Mouse (Mus musculus) left cerebral cortex, postnatal 4 days (tissue): Measurements from ENCODE around the gene Gm45234. TPM values are rescaled to one million over a fixed set of nuclear protein-coding genes. Genes with fewer than 3 reads are reported as not detected.

Experiments used
- microRNA-seq: library from miRNA; unstranded; fragments of <30 nt; microRNA quantifications from one replicate; pipeline ENCODE4 v1.2.0, GENCODE M21; 2022
- total RNA-seq, 2 experiments: library from RNA; stranded (reverse); gene quantifications; 2 replicates each; pipeline ENCODE4 v1.2.3; 2021

Gm45234 gene
- total RNA-seq, 2 experiments from 2014 or later = not detected

Small RNAs within 50 kb of the gene (microRNA-seq; reads per million reads assigned to microRNA genes)
- gene Mir141 = 30.1 reads per million, percentile 40 among the genes with 10 or more reads in this experiment
- gene Mir200c = 594 reads per million, percentile 71 among the genes with 10 or more reads in this experiment

Other genes starting within 250 kb of the Gm45234 start
- under 1 TPM; 0.38 to 0.62 TPM for gene C1ra, start 243.6 kb downstream of the Gm45234 start, total RNA-seq
- gene C1s1, start 213.7 kb downstream of the Gm45234 start, total RNA-seq = 1 to 10 TPM in 1 of 2 experiments, under 1 TPM in 1; 0.28 to 1.1 TPM
- gene C1rb, start 185.7 kb downstream of the Gm45234 start, total RNA-seq = not detected
- 1 to 10 TPM in 1 of 2 experiments, under 1 TPM in 1; 0.28 to 1.0 TPM for gene C1s2, start 119.9 kb downstream of the Gm45234 start, total RNA-seq
- gene Lpcat3, start 93.0 kb downstream of the Gm45234 start, total RNA-seq = 10 to 100 TPM; 36.9 to 39.8 TPM
- 10 to 100 TPM; 56.7 to 56.9 TPM for gene Emg1, start 43.8 kb downstream of the Gm45234 start, total RNA-seq
- gene Phb2, start 43.7 kb downstream of the Gm45234 start, total RNA-seq = 100 to 1,000 TPM; 169 to 170 TPM
- 1 to 10 TPM; 3.3 to 9.2 TPM for gene Ptpn6, start 17.3 kb downstream of the Gm45234 start, total RNA-seq
- gene Grcc10, start 14.6 kb downstream of the Gm45234 start, total RNA-seq = 100 to 1,000 TPM; 334 to 350 TPM
- gene Atn1, start 503 bp upstream of the Gm45234 start, total RNA-seq = 100 to 1,000 TPM; 174 to 180 TPM
- 100 to 1,000 TPM; 190 to 217 TPM for gene Eno2, start 13.7 kb upstream of the Gm45234 start, total RNA-seq
- 1 to 10 TPM; 2.1 to 4.3 TPM for gene Lrrc23, start 23.7 kb upstream of the Gm45234 start, total RNA-seq
- 1 to 10 TPM; 4.1 TPM for gene Spsb2, start 52.6 kb upstream of the Gm45234 start, total RNA-seq
- gene Tpi1, start 58.3 kb upstream of the Gm45234 start, total RNA-seq = 100 to 1,000 TPM; 275 to 296 TPM
- gene Usp5, start 73.5 kb upstream of the Gm45234 start, total RNA-seq = 100 to 1,000 TPM; 192 to 202 TPM
- 10 to 100 TPM in 1 of 2 experiments, 1 to 10 TPM in 1; 6.9 to 10.8 TPM for gene Cdca3, start 73.5 kb upstream of the Gm45234 start, total RNA-seq
- gene Gnb3, start 84.3 kb upstream of the Gm45234 start, total RNA-seq = under 1 TPM; 0.32 to 0.46 TPM
- 10 to 100 TPM; 55.9 to 56.1 TPM for gene P3h3, start 101.7 kb upstream of the Gm45234 start, total RNA-seq
- 100 to 1,000 TPM; 145 to 164 TPM for gene Gpr162, start 108.0 kb upstream of the Gm45234 start, total RNA-seq
- gene Cd4, start 132.2 kb upstream of the Gm45234 start, total RNA-seq = 1 to 10 TPM in 1 of 2 experiments, under 1 TPM in 1; 0.52 to 1.2 TPM
- gene Lag3, start 155.7 kb upstream of the Gm45234 start, total RNA-seq = 1 to 10 TPM; 1.7 to 2.3 TPM
- 1,000 to 10,000 TPM; 1,603 to 1,633 TPM for gene Ptms, start 164.1 kb upstream of the Gm45234 start, total RNA-seq
- 100 to 1,000 TPM; 467 to 469 TPM for gene Mlf2, start 175.4 kb upstream of the Gm45234 start, total RNA-seq
- gene Cops7a, start 209.5 kb upstream of the Gm45234 start, total RNA-seq = 10 to 100 TPM; 67.8 to 72.6 TPM
- 10 to 100 TPM; 89.1 to 97.3 TPM for gene Pianp, start 240.7 kb upstream of the Gm45234 start, total RNA-seq